Mouse (Mus musculus) megakaryocyte, embryonic 14.5 days (primary cell): ENCODE results near the gene As3mt.

Experiments
- FLI1 ChIP-seq: IDR thresholded peaks from 2 replicates; pipeline ENCODE4 v1.6.1; 2012; ENCODE audit warnings: low read length, inconsistent platforms, mixed read lengths
- GATA1 ChIP-seq: IDR thresholded peaks from 3 replicates; pipeline ENCODE4 v1.6.1; 2012; ENCODE audit warnings: mixed read lengths, low read length, inconsistent platforms, borderline replicate concordance

GRCm38 (mm10) chr19:46658851-46659250 lies 48.4 kb upstream of the As3mt start:
- TF ChIP-seq GATA1: no peak
- TF ChIP-seq FLI1: no peak
